Mouse (Mus musculus): ENCODE data around the gene Cfap99.
A peak's percentile ranks its signal among the peaks of the same experiment; 100 is the strongest.

Gene Cfap99

DNA sequence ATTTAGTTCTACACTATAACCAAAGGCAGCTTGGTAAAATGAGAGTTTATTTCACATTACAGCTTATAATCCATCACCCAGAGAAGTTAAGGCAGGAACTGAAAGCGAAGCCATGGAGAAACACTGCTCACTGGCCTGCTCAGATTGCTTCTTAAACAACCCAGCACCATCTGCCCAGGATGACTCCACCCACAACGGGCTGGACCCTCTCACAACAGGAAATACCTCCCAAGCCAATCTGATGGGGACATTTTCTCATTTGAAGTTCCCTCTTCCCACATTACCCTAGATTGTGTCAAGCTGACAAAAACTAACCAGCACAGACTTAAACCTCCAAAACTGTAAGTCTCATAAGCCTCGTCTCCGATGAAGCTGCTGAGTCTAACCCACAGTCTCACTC is 10.3 kb upstream of the Cfap99 start:
- no peak for DNase-seq (ENCODE audit: low spot score)

DNA sequence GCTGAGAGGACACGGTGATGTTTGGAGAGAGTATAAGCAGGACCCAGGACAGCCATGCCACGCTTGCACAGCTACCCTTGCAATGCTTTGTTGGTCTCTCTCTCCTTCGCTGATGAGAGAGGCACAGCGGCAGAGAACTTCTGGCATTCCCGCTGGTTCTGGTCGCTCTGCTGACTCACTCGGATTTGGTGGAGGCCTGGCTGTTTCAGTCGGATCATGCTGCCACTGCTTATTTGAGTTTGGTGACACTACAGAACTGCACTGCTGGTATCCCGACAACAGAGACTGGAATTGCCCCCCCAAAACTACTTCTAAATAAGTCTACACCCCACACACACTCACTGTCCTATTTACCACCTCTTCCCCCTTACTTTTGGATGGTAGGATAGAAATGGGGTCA is 9.2 kb upstream of the Cfap99 start:
- DNase-seq (ENCODE audit: low spot score) = no peak

DNA sequence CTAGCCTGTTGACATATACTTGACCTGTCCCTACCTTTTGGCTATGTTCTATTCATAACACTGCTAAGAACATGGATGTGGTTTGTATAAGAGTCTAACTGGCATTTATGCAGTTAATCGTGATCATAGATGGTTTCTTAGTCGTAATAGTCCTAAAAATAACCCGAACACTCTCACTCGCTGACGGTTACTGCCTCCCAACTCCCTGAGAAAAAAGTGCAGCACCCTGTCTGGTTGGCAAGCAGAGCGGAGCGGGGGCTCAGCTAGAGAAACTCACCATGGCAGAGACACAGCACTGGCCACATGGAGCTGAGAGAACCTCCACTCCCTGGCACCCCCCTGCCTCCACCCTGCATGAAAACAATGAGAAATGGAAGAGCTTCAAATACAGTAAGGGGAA is 7.4 kb upstream of the Cfap99 start:
- no peak for DNase-seq (ENCODE audit: low spot score)

DNA sequence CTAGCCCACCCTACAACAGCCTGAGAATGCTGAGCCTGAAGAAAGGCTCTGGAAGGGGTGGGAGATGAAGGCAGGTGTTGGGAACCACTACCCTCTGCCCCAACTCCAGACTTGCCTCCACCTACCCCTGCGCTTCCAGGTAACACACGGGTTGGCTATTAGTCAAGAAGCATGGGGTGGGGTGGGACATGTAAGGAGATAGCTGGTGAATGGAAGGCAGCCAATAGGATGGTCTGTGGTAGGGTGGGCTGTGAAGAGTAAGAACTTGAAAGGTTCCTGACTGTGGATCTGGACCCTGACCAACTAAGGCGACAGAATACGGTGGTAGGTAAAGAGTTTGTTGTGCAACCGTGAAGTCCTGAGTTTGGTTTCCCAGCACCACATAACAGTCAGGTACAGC is 5.0 kb upstream of the Cfap99 start:
- DNase-seq (ENCODE audit: low spot score) = no peak

DNA sequence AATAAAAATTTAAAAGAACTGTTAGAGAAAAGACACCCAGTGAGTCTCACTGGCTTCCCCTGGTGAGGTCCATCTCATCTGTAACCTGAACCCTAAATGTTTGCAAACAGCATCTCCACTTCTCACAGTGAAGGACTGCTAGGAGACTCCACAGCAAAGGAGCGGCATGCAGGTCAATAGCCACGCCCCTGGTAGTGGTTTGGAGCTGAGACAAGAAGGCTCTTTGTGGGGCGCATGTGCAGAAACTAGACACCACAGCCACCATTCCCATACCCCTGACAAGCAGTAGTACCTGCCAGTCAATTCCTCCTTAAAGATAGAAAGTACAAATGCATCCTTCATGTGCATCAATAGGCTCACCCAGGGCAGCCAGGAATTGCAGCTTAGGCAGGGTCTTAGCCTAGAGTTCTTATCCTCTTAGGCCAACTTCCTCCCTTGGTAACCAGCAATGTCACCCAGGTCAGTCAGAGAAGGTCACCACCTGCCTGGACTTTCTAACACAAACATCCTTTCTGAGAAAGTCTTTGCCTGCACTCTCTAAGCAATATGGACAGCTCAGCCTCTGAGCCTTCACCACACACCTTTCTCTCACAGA is 4.1 kb upstream of the Cfap99 start:
- no peak for DNase-seq (ENCODE audit: low spot score)

DNA sequence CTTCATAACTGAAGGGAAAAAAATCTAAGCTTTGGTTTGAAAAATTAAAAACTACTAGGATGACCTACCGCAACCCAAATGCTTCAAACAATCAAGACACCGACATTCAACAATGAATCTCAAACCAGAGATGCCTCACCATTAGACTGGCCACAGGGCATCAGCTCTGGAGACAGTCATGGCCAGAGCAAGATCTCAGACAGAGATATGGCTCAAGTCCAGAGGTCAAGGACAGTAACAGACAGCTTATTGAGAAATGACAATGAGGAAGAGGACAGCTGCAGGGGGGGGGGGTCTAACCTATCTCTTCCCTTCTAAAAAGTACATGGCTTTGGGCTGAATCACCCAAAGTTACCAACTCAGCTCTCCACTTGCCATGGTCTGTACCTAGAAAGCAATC is 3.1 kb upstream of the Cfap99 start:
- no peak for DNase-seq (ENCODE audit: low spot score)

DNA sequence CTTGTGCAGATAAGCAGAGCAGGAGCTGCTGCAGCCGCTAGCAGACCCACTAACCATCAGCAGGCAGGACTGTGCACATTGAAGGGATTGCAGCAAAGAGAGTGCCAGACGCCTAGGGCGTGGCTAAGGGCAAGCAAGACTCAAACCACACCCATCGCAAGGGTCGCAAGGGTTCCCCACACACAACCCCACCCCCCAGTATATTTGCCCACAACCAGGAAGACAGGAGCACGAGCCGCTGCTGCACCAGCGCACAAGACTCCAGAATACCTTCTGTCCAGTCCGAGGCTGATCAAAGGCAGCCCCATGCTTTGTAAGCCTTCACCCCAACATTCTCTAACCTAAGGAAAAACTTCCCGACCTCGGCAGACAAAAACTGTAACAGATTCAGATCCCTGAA is 1.9 kb upstream of the Cfap99 start:
- peak; percentile 9 for DNase-seq (ENCODE audit: low spot score)

DNA sequence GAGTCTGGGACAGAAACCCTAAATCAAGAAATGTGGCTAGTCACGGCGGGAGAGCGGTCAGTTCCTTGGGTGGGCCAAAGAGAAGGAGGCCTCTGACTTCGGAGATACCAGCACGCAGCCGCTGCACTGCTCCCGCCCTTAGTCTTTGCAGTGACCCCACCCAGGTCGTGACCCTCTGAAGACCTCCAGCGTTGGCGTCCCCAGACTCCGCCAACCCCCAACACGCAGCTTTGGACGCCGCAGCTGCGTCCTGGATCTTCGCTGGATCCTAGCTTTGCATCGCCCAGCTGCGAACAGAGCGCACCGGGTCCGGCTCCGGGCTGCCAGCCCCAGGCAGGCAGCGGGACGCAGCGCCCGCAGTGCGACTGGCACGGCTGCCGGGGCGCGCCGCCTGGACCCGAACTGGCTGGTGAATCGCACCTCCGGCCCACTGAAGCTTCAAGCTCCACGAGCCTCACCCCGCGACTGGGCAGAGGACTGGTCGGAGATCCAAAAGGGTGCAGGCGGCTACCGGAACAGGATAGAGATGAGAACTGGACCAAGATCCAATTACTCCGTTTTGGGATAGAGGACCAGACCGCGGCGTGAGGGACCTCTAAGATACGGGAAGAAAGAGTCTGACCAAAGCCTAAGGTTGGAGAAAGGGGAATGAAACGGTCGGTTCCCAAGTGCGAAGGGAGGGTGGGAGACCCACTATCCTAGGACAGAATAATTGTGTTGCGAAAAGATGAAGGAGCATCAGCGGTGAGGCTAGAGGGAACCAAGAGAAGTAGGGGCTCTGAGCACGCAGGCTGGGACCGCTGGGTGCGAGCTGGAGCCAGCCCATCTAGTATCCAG is 1.2 kb upstream of the Cfap99 start:
- DNase-seq (ENCODE audit: low spot score) = no peak

DNA sequence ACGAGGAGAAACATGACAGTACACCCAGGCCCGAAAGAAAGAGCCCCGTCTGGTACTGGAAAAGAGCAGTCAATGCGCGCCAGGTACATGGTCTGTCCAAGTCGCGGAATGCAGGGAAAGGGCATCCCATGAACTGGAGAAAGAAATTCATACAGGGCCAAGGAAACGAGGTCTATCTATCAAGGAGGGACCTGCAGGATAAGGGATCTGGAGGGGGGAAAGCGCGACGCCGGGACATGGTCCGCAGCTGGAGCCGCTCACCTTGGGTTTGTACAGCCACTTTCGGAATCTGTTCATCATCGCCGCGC is 608 bp upstream of the Cfap99 start:
- no peak for DNase-seq (ENCODE audit: low spot score)

DNA sequence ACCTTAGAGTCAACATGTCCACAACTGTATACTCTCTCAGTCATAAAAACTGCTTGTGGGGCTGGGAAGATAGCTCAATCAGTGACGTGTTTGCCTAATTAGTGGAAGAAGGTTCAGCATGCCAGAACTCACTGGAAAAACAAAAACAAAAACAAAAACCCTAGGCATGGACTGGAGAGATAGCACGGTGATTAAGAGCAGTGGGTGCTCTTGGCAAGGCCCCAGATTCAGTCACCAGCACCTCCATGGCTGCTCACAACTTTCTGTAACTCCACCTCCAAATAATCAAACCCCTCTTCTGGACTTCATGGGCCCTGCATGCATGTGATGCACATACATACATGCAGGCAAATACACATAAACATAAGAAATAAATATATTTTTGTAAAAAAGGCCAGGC is 886 bp downstream of the Cfap99 start:
- no peak for DNase-seq (ENCODE audit: low spot score)

DNA sequence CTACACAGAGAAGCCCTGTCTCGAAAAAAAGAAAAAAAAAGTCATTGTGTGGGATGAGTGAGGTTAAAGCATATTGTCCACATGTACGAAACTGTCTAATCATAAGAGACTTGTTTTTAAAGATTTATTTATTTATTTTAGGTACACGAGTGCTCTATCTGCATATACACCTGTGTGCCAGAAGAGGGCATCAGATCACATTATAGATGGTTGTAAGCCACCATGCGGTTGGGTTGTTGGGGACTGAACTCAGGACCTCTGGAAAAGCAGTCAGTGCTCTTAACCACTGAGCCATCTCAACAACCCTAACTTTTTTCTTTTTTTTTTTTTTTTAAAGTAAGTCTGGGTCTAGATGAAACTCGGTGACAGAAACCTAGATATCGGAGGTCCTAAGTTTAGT is 5.0 kb downstream of the Cfap99 start:
- DNase-seq (ENCODE audit: low spot score) = no peak

DNA sequence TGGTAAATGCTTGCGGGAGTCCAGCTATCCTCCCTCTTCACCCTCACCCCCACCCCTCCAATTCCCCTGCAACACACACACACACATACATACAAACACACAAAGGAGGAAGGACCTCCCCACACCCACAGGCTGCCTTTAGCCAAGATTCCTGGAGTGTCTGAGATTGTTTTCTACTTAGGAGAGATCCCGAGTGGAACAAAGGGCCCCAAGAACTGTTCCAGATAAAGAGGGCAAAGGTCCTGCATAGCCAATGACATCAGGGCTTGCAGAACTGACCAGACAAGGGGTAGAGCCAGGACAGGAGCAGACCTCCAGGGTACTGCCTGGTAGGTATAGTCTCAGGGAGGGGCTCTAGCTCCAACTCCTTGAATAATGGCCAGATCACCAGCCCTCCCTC is 6.3 kb downstream of the Cfap99 start:
- peak; percentile 57 for DNase-seq (ENCODE audit: low spot score)

DNA sequence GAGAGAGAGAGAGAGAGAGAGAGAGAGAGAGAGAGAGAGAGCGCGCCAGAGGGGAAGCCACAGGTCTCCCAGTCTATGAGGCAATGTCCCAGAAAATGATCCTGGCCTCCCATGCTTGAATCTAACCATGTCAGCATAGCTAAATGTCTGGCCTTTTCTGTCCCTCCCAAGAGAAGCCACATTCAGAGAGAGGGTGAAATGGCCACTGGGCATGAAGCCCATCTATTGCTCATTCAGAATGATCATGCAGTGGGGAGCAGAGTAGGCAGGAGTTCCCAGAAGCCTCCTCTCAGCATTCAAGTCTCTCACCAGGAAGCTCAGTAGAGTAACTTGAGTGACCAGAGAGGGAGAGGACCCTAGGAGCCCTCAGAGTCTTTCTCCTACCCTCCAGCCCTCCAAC is 6.7 kb downstream of the Cfap99 start:
- DNase-seq (ENCODE audit: low spot score) = no peak

DNA sequence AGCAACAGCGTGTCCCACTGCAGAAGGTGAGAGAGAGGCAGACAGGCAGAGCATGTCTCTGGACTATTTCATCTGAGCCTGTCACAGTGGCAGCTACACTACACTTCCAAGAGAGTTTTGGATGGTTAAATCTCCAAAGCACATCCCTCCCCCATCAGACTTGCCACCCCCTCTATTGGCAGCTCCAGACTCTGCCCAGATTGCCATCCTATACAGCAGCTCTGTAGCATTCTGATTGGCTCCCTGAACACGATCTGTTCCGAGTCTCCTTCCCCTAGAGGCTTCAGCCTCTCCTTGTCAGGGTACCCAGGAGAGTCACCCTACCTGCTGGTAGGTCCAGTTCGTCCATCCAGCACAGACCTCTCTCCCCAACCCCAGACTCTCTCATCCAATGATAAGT is 9.7 kb downstream of the Cfap99 start:
- no peak for DNase-seq (ENCODE audit: low spot score)

DNA sequence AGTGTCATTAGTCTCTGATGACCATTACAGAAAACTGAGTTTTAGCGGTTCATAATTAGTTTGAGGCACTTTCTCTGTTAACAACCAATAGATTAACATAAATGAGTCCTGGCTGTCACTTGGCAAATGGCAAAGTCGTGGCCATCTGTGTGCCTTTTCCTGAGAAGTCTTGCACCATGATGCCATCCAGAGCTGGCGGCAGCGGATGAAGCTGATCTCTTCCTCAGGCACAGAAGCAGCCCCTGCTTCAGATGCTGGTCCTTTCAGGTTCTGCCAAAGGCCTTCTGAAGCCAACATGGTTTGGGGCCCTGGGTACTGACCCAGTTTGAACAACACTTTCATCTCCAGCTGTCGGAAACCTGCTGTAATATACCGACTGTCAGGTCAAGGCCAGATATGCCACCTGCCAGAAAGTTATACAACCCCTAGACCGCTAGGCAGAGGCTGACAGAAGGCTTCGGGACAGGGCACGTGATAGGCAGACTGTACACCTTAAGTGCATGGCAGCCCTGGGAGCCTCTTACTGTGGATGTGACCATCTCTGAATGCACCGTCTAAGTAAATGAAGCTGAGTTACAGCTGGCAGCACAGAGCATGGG is 10.6 kb downstream of the Cfap99 start:
- DNase-seq (ENCODE audit: low spot score) = no peak

DNA sequence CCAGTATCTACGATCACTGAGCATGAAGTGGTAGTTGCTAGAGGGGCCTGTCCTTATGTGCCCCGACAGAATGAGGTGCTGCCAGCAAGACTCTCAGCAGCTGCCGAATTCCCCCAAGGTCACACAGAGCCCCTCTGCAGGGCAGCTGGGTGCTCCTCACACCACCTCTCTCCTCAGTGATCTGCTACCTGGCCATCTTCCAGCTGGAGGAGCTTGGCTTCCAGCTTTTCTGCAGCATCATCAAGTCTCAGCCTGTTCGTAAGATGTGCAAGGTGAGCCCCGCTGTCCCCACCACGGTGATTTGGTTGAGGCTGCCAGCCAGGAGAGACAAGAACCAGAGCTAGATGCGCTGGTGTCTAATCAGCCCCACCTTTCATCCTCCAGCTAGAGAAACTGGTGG is 14.0 kb downstream of the Cfap99 start:
- no peak for DNase-seq (ENCODE audit: low spot score)

DNA sequence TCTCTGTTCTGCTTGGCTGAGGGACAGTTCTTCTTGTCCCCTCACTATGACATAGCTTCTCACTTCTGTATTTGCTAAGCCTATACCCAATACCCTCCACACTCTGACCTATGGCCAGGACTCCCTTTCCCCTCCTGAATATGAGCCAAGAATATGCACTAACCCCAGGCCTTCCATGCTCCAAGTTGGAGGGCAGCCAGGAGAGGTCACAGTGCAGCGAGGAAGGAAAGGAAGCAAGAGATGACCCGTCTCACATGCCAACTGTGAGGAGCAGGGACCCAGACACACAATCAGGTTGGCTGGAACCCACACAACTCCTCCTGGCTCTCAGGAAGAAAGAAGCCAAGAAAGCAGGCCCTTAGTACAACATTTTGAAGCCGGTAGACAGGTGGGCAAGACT is 20.6 kb downstream of the Cfap99 start:
- no peak for DNase-seq (ENCODE audit: low spot score)

DNA sequence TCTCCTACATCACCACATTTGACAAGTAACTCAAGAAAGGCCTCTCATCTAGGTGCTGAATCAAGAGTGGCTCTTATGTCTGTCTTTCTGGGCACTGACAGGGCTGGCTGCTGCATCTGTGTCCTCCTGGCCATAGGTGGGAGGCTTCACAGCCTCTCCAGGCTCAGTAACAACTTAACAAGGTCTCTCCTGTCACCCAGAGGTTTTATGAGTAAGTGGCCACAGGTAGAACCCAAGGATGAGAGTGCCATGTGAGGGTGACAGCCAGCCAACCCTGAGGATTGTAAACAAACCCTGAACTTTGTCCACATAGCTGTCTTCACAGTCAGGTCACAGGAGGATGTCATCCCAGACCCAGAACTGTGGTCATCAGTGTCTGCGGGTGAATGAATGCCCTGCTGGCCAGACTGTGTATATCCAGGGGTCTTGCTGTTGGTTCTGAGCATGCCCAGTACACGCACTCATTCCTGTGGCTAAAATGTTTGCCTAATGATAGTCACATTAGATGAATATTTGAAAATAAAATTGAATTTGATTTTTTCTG is 31.2 kb downstream of the Cfap99 start:
- DNase-seq (ENCODE audit: low spot score) = peak; percentile 54

DNA sequence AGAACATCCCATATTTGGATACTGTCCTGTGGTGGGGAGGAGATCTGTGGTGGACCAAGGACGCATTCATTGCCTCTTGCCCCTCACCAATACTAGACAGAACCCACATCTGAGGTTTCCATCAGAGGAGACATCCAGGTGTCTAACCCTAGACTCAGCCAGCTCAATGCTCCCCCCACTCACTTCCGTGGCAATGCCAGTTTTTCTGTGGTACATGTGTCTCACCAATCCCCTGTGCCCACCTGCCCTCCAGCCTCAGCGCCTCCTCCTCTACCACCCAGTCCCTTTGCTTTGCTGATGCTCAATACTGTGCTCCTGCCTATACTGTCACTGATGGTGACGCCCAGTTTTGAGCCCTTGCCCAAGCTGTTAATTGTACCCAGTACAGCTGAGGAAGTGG is 32.8 kb downstream of the Cfap99 start:
- DNase-seq (ENCODE audit: low spot score) = no peak

DNA sequence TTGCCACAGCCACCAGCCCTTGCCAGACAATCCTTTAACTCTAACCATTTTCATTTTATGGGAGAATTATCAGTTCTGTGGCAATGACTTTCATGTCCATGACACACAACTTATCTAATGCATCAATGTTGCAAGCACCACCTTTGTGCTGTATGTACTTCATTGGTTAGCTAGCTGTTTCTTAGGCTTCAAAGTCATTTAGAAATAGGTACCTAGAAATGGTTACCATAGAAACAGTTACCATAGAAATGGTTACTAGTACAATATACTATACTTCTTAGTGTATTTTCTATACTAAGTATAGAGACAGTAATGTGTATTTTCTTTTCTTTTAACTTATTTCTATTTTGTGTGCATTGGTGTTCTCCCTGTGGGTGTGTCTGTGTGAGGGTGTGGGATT is 36.9 kb downstream of the Cfap99 start:
- no peak for DNase-seq (ENCODE audit: low spot score)

DNA sequence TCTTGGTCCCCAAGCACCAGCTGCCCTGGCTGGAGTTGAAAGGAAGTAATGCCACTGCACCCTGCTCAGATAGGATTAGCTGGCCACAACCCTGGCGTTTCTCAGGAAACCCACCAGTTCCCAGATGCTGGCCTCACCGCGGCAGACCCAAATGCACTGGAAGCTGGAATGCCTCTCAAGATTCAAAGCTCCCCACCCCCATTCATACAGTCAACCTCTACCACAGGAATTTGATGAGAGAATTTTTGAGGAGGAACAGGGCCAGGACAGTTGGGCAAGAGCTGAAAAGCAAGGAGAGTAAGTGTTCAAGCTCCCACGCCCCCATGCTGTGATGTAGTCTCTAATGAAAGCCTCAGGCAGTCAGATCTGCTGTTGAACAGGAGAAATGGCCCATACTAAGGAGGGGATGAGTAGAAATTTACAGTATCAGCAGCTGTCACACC is 37.9 kb downstream of the Cfap99 start:
- DNase-seq (ENCODE audit: low spot score) = no peak

DNA sequence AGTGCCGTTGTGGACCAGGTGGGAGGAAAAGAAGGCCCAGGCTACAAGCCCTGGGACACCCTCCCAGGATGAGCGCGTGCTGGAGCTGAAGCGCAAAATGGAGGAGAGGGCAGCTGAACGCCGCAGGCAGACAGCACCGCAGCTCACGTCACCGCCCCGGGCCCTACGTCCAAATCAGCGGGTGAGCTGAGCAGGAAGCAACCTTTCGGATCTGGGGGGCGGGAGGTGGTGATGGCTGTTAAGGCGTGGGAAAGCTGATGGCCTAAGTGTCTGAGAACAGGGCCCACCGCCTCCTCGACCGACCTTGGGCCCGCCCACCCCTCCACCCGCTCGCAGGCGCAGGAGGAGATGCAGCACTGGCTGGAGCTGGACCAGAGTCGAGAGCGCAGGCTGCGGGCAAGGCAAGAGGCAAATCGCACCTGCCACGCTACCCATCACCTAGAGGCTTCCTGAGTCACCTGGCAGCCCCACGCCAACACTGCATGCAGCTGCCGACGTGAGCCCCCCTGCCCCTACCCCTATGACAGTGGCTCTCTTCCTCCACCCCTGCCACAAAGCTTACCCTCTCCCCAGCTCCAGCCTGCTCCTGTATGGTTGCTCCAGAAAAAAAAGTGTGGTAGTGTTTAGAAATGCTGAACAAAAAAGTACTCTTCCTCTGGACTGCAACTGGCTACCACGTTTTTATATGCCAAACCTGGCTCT is 38.6 kb downstream of the Cfap99 start:
- peak; percentile 45 for DNase-seq (ENCODE audit: low spot score)

DNA sequence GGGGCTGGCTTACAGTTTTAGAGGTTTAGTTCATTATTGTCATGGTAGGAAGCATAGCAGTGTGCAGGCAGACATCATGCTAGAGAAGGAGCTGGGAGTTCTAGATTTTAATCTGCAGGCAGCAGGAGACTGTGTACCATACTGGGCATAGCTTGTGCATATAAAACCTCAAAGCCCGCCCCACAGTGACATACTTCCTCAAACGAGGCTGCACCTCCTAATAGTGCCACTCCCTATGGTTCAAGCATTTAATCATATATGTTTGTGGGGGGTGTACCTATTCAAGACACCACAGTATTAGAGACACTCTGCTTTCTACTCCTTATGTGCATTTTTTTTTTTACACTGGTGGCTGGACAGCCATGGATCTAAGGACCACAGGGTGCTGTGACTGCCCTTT is 41.7 kb downstream of the Cfap99 start:
- no peak for DNase-seq (ENCODE audit: low spot score)

Data from yolk sac, embryonic 10.5 days (tissue).